ENCODE assay signal across 9 mouse cellular contexts in the genomic region with DNA sequence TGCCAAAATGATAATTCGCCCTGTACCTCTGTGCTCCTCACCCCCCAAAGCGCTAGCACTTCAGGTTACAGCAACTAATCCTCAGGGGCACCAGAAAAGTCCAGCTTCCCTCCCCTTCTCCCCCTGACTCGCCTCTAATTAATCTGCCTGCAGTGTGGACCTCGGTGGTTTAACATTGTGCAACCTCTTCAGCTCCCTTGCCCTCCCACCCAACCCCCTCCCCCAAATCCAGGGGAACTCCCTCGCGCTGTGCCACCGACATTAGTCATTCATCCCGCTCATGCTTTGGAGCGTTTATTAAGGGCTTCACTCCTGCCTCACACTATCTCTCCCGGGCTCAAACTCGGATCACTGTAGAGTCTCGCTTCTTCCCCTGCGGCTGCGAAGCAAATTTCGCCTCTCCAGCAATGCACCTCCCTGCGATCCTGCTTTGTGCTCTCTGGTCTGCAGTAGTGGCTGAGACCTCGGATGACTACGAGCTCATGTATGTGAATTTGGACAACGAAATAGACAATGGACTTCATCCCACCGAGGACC. TPM values are rescaled to one million over a fixed set of nuclear protein-coding genes. Genes with fewer than 3 reads are reported as not detected.
A peak's percentile ranks its signal among the peaks of the same experiment; 100 is the strongest.
DNase-seq lines count a peak whose midpoint lies in the region; ATAC-seq lines count a peak whose summit lies in the region.
"Had no signal": no experiment of that assay in that cellular context is flagged by ENCODE, and none has a peak within 500 bp of the region (broad histone marks: within the 10 kb centered on the region; RNA-seq: fewer than 3 reads in every experiment).

Gene Ptx3, plus strand, starts transcription at position 256 of the 537 bp plus-strand sequence.

- no peak within 1 kb of the TSS for H3K27ac ChIP-seq in lung, embryonic 15.5 days
- peak within 1 kb of the TSS; percentile 80 for H3K27ac ChIP-seq in embryonic facial prominence, embryonic 11.5 days (replicated peaks; ENCODE audit: low read depth, low read length)
- no peak within 1 kb of the TSS for H3K27ac ChIP-seq in hindbrain, embryonic 15.5 days (replicated peaks)
- H3K27ac ChIP-seq in midbrain, embryonic 15.5 days = peak within 1 kb of the TSS; percentile 49

- DNase-seq in lung, postnatal 10 days = no peak
- peak; percentile 59 for DNase-seq in embryonic facial prominence, embryonic 11.5 days (ENCODE audit: low spot score)
- no peak for DNase-seq in ovary, adult 18-20 months (ENCODE audit: low spot score)
- no peak for DNase-seq in spleen, postnatal 4 days (ENCODE audit: low spot score in 2 of 2)
- no peak for DNase-seq in left cerebral cortex, postnatal 36 days (ENCODE audit: low spot score in 2 of 2)

- no peaks in the 10 kb centered on the region for H3K36me3 ChIP-seq in lung, embryonic 15.5 days
- H3K36me3 ChIP-seq in embryonic facial prominence, embryonic 11.5 days (replicated peaks; ENCODE audit: control insufficient read depth, insufficient read depth, low read depth, low read length) = no peaks in the 10 kb centered on the region
- H3K36me3 ChIP-seq in hindbrain, embryonic 15.5 days = no peaks in the 10 kb centered on the region
- no peaks in the 10 kb centered on the region for H3K36me3 ChIP-seq in midbrain, embryonic 15.5 days (replicated peaks)

- H3K27me3 ChIP-seq in lung, embryonic 15.5 days = peaks cover 15% of the 10 kb centered on the region
- H3K27me3 ChIP-seq in embryonic facial prominence, embryonic 11.5 days (ENCODE audit: control insufficient read depth, insufficient read depth, low read length) = no peaks in the 10 kb centered on the region
- H3K27me3 ChIP-seq in hindbrain, embryonic 15.5 days = peaks cover 9% of the 10 kb centered on the region; the same call in 1 of the 2 replicates
- H3K27me3 ChIP-seq in midbrain, embryonic 15.5 days (replicated peaks) = peaks cover 2% of the 10 kb centered on the region; the same call in 1 of the 2 replicates

- H3K4me2 ChIP-seq in lung, embryonic 15.5 days = peak within 1 kb of the TSS; percentile 97
- H3K4me2 ChIP-seq in embryonic facial prominence, embryonic 11.5 days (ENCODE audit: low read depth, low read length) = peak within 1 kb of the TSS; percentile 90
- H3K4me2 ChIP-seq in hindbrain, embryonic 15.5 days = peak within 1 kb of the TSS; percentile 94
- peak within 1 kb of the TSS; percentile 96 for H3K4me2 ChIP-seq in midbrain, embryonic 15.5 days

- H3K4me1 ChIP-seq in lung, embryonic 15.5 days = peaks cover 27% of the 10 kb centered on the region
- H3K4me1 ChIP-seq in embryonic facial prominence, embryonic 11.5 days (ENCODE audit: control insufficient read depth, insufficient read depth, low read length) = peaks cover 3% of the 10 kb centered on the region; the same call in 1 of the 2 replicates
- H3K4me1 ChIP-seq in hindbrain, embryonic 15.5 days (replicated peaks) = peaks cover 12% of the 10 kb centered on the region; the same call in 1 of the 2 replicates
- peaks cover 11% of the 10 kb centered on the region for H3K4me1 ChIP-seq in midbrain, embryonic 15.5 days

- H3K4me3 ChIP-seq in lung, embryonic 15.5 days = peak within 1 kb of the TSS; percentile 52
- H3K4me3 ChIP-seq in embryonic facial prominence, embryonic 11.5 days (ENCODE audit: low read depth, low read length) = peak within 1 kb of the TSS; percentile 64
- H3K4me3 ChIP-seq in hindbrain, embryonic 15.5 days = peak within 1 kb of the TSS; percentile 51
- H3K4me3 ChIP-seq in midbrain, embryonic 15.5 days = peak within 1 kb of the TSS; percentile 63

- 10% methylated on average over 20 of the region's 20 CpGs for WGBS in lung, embryonic 15.5 days
- WGBS in embryonic facial prominence, embryonic 11.5 days = 2% methylated on average over 20 of the region's 20 CpGs
- WGBS in hindbrain, embryonic 15.5 days = 3% methylated on average over 20 of the region's 20 CpGs
- 1% methylated on average over 20 of the region's 20 CpGs for WGBS in midbrain, embryonic 15.5 days

- peak within 1 kb of the TSS; percentile 28 for H3K9ac ChIP-seq in lung, embryonic 15.5 days
- H3K9ac ChIP-seq in embryonic facial prominence, embryonic 11.5 days (replicated peaks; ENCODE audit: low read length) = peak within 1 kb of the TSS; percentile 86
- peak within 1 kb of the TSS; percentile 54 for H3K9ac ChIP-seq in hindbrain, embryonic 15.5 days
- peak within 1 kb of the TSS; percentile 61 for H3K9ac ChIP-seq in midbrain, embryonic 15.5 days

- ATAC-seq in lung, embryonic 15.5 days (ENCODE audit: borderline replicate concordance, extremely low read depth, low FRiP score, low TSS enrichment) = no peak
- no peak for ATAC-seq in embryonic facial prominence, embryonic 11.5 days (replicated peaks; ENCODE audit: insufficient number of reproducible peaks, low FRiP score, low TSS enrichment, low read depth)
- ATAC-seq in hindbrain, embryonic 15.5 days (ENCODE audit: low FRiP score, low read depth) = no peak
- ATAC-seq in midbrain, embryonic 15.5 days (replicated peaks) = peak; percentile 59

- H3K9me3 ChIP-seq in lung, embryonic 15.5 days = no peaks in the 10 kb centered on the region
- no peaks in the 10 kb centered on the region for H3K9me3 ChIP-seq in embryonic facial prominence, embryonic 11.5 days (replicated peaks; ENCODE audit: control insufficient read depth, low read length)
- H3K9me3 ChIP-seq in hindbrain, embryonic 15.5 days = no peaks in the 10 kb centered on the region
- H3K9me3 ChIP-seq in midbrain, embryonic 15.5 days = no peaks in the 10 kb centered on the region

- intact Hi-C loops in left cerebral cortex, postnatal 36 days (cut with DNase I) = loop anchor here (5.0 kb wide), 1 partner anchor 217 kb away; no protein-coding TSS in a partner anchor

RNA-seq across cellular contexts. Expression of gene Ptx3, which starts in this region (rescaled TPM):
- 2.0 and 2.7 TPM in 2 replicates for polyA plus RNA-seq in lung, embryonic 15.5 days (2015; fragmentation: Nextera tagmentation; extraction: Ambion mirVana)
- 29.2 and 31.9 TPM in 2 replicates for polyA plus RNA-seq in embryonic facial prominence, embryonic 11.5 days (2014; fragmentation: Nextera tagmentation; extraction: Ambion mirVana)
- polyA plus RNA-seq in hindbrain, embryonic 15.5 days (2015; fragmentation: Nextera tagmentation; extraction: Ambion mirVana) = 4.9 and 5.3 TPM in 2 replicates
- polyA plus RNA-seq in midbrain, embryonic 15.5 days (2015; fragmentation: Nextera tagmentation; extraction: Ambion mirVana) = 7.7 and 8.2 TPM in 2 replicates
- total RNA-seq in left cerebral cortex, postnatal 36 days (2021) = under 1 TPM; 0.20 to 0.54 TPM
- polyA plus RNA-seq: spleen, adult 2 months had no signal

Comparison
In these comparisons a context has a peak if more than half of its experiments do, and no peak if none do; other contexts are left out.
1. H3K27ac ChIP-seq: peak in embryonic facial prominence, embryonic 11.5 days (single experiment) and midbrain, embryonic 15.5 days (single experiment); none in lung, embryonic 15.5 days (single experiment) and hindbrain, embryonic 15.5 days (single experiment).
2. H3K9ac ChIP-seq: peak in every context shown above with its lines; median percentile 86 in embryonic facial prominence, embryonic 11.5 days; 61 in midbrain, embryonic 15.5 days; 54 in hindbrain, embryonic 15.5 days; 28 in lung, embryonic 15.5 days.
3. Peak in every context shown above with its lines, with median percentiles within 50 percentile points of each other: H3K4me2 ChIP-seq and H3K4me3 ChIP-seq.